In genomic region chr10:72981359-72981758, GRCm38 (mm10) we compare ENCODE assay signal across 29 mouse cellular contexts.
A peak's percentile ranks its signal among the peaks of the same experiment; 100 is the strongest.
DNase-seq lines count a peak whose midpoint lies in the region; ATAC-seq and TF ChIP-seq lines count a peak whose summit lies in the region.
"Had no signal": no experiment of that assay in that cellular context is flagged by ENCODE, and none has a peak within 500 bp of the region (broad histone marks: within the 10 kb centered on the region; RNA-seq: fewer than 3 reads in every experiment).

No protein-coding gene starts in this region.

- H3K9me3 ChIP-seq in forebrain, embryonic 13.5 days (replicated peaks) = no peaks in the 10 kb centered on the region
- H3K9me3 ChIP-seq in forebrain, embryonic 10.5 days = no peaks in the 10 kb centered on the region
- no peaks in the 10 kb centered on the region for H3K9me3 ChIP-seq in CH12.LX (replicated peaks; ENCODE audit: low read length)
- H3K9me3 ChIP-seq: embryonic facial prominence, embryonic 12.5 days; forebrain, embryonic 15.5 days; heart, embryonic 15.5 days; hindbrain, embryonic 13.5 days; midbrain, embryonic 15.5 days; neural tube, embryonic 13.5 days had no signal

- H3K36me3 ChIP-seq in forebrain, embryonic 13.5 days (ENCODE audit: poor library complexity, severe bottlenecking) = no peaks in the 10 kb centered on the region
- H3K36me3 ChIP-seq in forebrain, embryonic 10.5 days (replicated peaks) = no peaks in the 10 kb centered on the region
- H3K36me3 ChIP-seq in CH12.LX (replicated peaks in 1 of 2; ENCODE audit: control insufficient read depth in 1 of 2, insufficient read depth in 1 of 2, low read length in 1 of 2) = no peaks in the 10 kb centered on the region
- no peaks in the 10 kb centered on the region for H3K36me3 ChIP-seq in myocyte (ENCODE audit: control insufficient read depth, insufficient read depth)
- H3K36me3 ChIP-seq: embryonic facial prominence, embryonic 12.5 days; forebrain, embryonic 15.5 days; heart, embryonic 15.5 days; hindbrain, embryonic 13.5 days; midbrain, embryonic 15.5 days; neural tube, embryonic 13.5 days had no signal

- H3K27ac ChIP-seq in forebrain, embryonic 13.5 days = no peak overlapping the region
- H3K27ac ChIP-seq in forebrain, embryonic 10.5 days = no peak overlapping the region
- H3K27ac ChIP-seq in CH12.LX (ENCODE audit: insufficient read depth, low read depth) = no peak overlapping the region
- H3K27ac ChIP-seq: embryonic facial prominence, embryonic 12.5 days; forebrain, embryonic 15.5 days; heart, embryonic 15.5 days; hindbrain, embryonic 13.5 days; macrophage; midbrain, embryonic 15.5 days; neural tube, embryonic 13.5 days had no signal

- no peak for TF ChIP-seq RAD21 in CH12.LX (IDR thresholded peaks at IDR 0.05; ENCODE audit: low read depth, low read length)

- TF ChIP-seq POLR2A in CH12.LX (IDR thresholded peaks at IDR 0.05; ENCODE audit: low read depth, low read length) (no peak), myocyte (IDR thresholded peaks at IDR 0.05; ENCODE audit: insufficient read length, low read depth) (no peak)

- no peak for TF ChIP-seq EP300 in CH12.LX (IDR thresholded peaks at IDR 0.05; ENCODE audit: low read length)

- H3K4me3 ChIP-seq in forebrain, embryonic 13.5 days = no peak overlapping the region
- no peak overlapping the region for H3K4me3 ChIP-seq in forebrain, embryonic 10.5 days
- H3K4me3 ChIP-seq in CH12.LX (replicated peaks in 1 of 3; ENCODE audit: low read depth in 2 of 3, low read length in 2 of 3, poor library complexity in 1 of 3) = no peak overlapping the region
- H3K4me3 ChIP-seq in myocyte = no peak overlapping the region
- H3K4me3 ChIP-seq: embryonic facial prominence, embryonic 12.5 days; erythroblast, embryonic 14.5 days; forebrain, embryonic 15.5 days; heart, embryonic 15.5 days; hindbrain, embryonic 13.5 days; midbrain, embryonic 15.5 days; neural tube, embryonic 13.5 days had no signal

- TF ChIP-seq CTCF in CH12.LX (conservative IDR thresholded peaks at IDR 0.05 in 1 of 2, IDR thresholded peaks at IDR 0.05 in 1 of 2; ENCODE audit: low read depth in 2 of 2, low read length in 2 of 2) = no peak

- no peaks in the 10 kb centered on the region for H3K27me3 ChIP-seq in forebrain, embryonic 13.5 days
- H3K27me3 ChIP-seq in forebrain, embryonic 10.5 days (ENCODE audit: poor library complexity, severe bottlenecking) = no peaks in the 10 kb centered on the region
- H3K27me3 ChIP-seq in CH12.LX (replicated peaks) (no peaks in the 10 kb centered on the region), myocyte (ENCODE audit: control insufficient read depth, insufficient read depth, insufficient read length) (no peaks in the 10 kb centered on the region)
- H3K27me3 ChIP-seq: embryonic facial prominence, embryonic 12.5 days; forebrain, embryonic 15.5 days; heart, embryonic 15.5 days; hindbrain, embryonic 13.5 days; midbrain, embryonic 15.5 days; neural tube, embryonic 13.5 days; Patski had no signal

- 0 out of 2 replicates have a peak, but pooled peaks cover 3% of the 10 kb centered on the region for H3K4me1 ChIP-seq in forebrain, embryonic 13.5 days
- H3K4me1 ChIP-seq in forebrain, embryonic 10.5 days = no peaks in the 10 kb centered on the region
- H3K4me1 ChIP-seq in CH12.LX (ENCODE audit: control insufficient read depth in 1 of 2, insufficient read depth in 2 of 2) = peaks cover 0 to 13% of the 10 kb centered on the region in 2 experiments; a peak in 1 of 4 replicates
- H3K4me1 ChIP-seq: embryonic facial prominence, embryonic 12.5 days; forebrain, embryonic 15.5 days; heart, embryonic 15.5 days; hindbrain, embryonic 13.5 days; midbrain, embryonic 15.5 days; neural tube, embryonic 13.5 days had no signal

- DNase-seq in forebrain, embryonic 10.5 days (ENCODE audit: extremely low spot score, low spot score) = no peak
- peak; percentile 25 for DNase-seq in layer of hippocampus, adult 9-11 months
- no peak for DNase-seq in layer of hippocampus, postnatal 14 days (ENCODE audit: low spot score in 2 of 2)
- DNase-seq in CH12.LX (ENCODE audit: extremely low read depth) = peak; percentile 52
- no peak for DNase-seq in gastrocnemius, postnatal 10 days
- DNase-seq in thymus, postnatal 25 days = no peak
- DNase-seq: adrenal gland, postnatal 36 days; cerebellum, adult 11-12 months; cerebellum, postnatal 10 days; gastrocnemius, postnatal 25 days; heart, postnatal 36 days; kidney, adult 18-20 months; liver, postnatal 0 days; spleen, adult 18-20 months had no signal

- in situ Hi-C loops in CH12.LX (cut with MboI; ENCODE audit: low pct_ligation_motif_present, low pct_unique_long_range_greater_than_20kb, low sequenced_read_pairs) = no loop called here

- H3K79me2 ChIP-seq in CH12.LX (replicated peaks; ENCODE audit: control insufficient read depth, extremely low read depth, insufficient read depth, poor library complexity, severe bottlenecking) = no peaks in the 10 kb centered on the region
- no peaks in the 10 kb centered on the region for H3K79me2 ChIP-seq in myocyte (ENCODE audit: control insufficient read depth, insufficient read depth)

- 12% methylated on average over 1 of the region's 1 CpGs for WGBS in forebrain, embryonic 13.5 days
- WGBS in forebrain, embryonic 10.5 days = 30% methylated on average over 1 of the region's 1 CpGs

- H3K4me2 ChIP-seq in forebrain, embryonic 13.5 days = no peak overlapping the region
- no peak overlapping the region for H3K4me2 ChIP-seq in CH12.LX (ENCODE audit: insufficient read depth, low read depth, poor library complexity, severe bottlenecking)
- peak overlapping the region; percentile 25 for H3K4me2 ChIP-seq in myocyte (ENCODE audit: low read depth)
- H3K4me2 ChIP-seq: embryonic facial prominence, embryonic 12.5 days; forebrain, embryonic 15.5 days; heart, embryonic 15.5 days; hindbrain, embryonic 13.5 days; liver, embryonic 11.5 days; midbrain, embryonic 15.5 days; neural tube, embryonic 13.5 days had no signal

- dilution Hi-C loops in CH12.LX (cut with MboI; ENCODE audit: extremely low pct_ligation_motif_present, extremely low pct_unique_long_range_greater_than_20kb, low sequenced_read_pairs) = no loop called here

- H3ac ChIP-seq in myocyte (ENCODE audit: control insufficient read depth, insufficient read length) = no peak overlapping the region

- H3K9ac ChIP-seq in forebrain, embryonic 13.5 days = no peak overlapping the region
- no peak overlapping the region for H3K9ac ChIP-seq in CH12.LX (ENCODE audit: insufficient read depth, low read depth)
- H3K9ac ChIP-seq: embryonic facial prominence, embryonic 12.5 days; forebrain, embryonic 15.5 days; heart, embryonic 15.5 days; hindbrain, embryonic 13.5 days; liver, postnatal 0 days; midbrain, embryonic 15.5 days; neural tube, embryonic 13.5 days had no signal

- ATAC-seq in forebrain, embryonic 13.5 days = peak; percentile 59; the same call in 1 of the 2 replicates
- ATAC-seq: CD4-positive, CD25-positive, alpha-beta regulatory T cell, adult 4 months; forebrain, embryonic 15.5 days; inflammation-experienced regulatory T-cells, adult 6 months; liver, postnatal 0 days; lung, postnatal 0 days; midbrain, embryonic 15.5 days; Patski had no signal

TF ChIP-seq in CH12.LX, 34 proteins besides CTCF, POLR2A, EP300 and RAD21:
- TF ChIP-seq USF2 (conservative IDR thresholded peaks at IDR 0.05; ENCODE audit: low read depth, low read length) (no peak), PAX5 (IDR thresholded peaks at IDR 0.05; ENCODE audit: low read length) (no peak), ETS1 (conservative IDR thresholded peaks at IDR 0.05; ENCODE audit: low read depth, low read length) (no peak), ZKSCAN1 (IDR thresholded peaks at IDR 0.05; ENCODE audit: borderline replicate concordance, low read depth, low read length) (no peak), SIN3A (IDR thresholded peaks at IDR 0.05; ENCODE audit: low read length) (no peak), JUND (conservative IDR thresholded peaks at IDR 0.05; ENCODE audit: low read depth, low read length) (no peak), GABPA (IDR thresholded peaks at IDR 0.05; ENCODE audit: insufficient replicate concordance, low read depth, low read length) (no peak), JUN (IDR thresholded peaks at IDR 0.05; ENCODE audit: insufficient read depth, low read depth, low read length) (no peak)

TF ChIP-seq in myocyte, 11 proteins besides CTCF, POLR2A, EP300 and RAD21:
- TF ChIP-seq E2F4 (IDR thresholded peaks at IDR 0.05; ENCODE audit: insufficient read depth) (no peak), MYOD1 (IDR thresholded peaks at IDR 0.05; ENCODE audit: control insufficient read depth in 1 of 3, insufficient read length in 2 of 3, low read depth in 2 of 3) (peak; percentile 87 to 96 (median 96)), SRF (IDR thresholded peaks at IDR 0.05; ENCODE audit: control insufficient read depth, insufficient read length, low read depth) (no peak), TCF12 (IDR thresholded peaks at IDR 0.05; ENCODE audit: insufficient read depth, poor library complexity, severe bottlenecking) (peak; percentile 84), MYOG (IDR thresholded peaks at IDR 0.05; ENCODE audit: control insufficient read depth in 1 of 3, insufficient read depth in 1 of 3, insufficient read length in 2 of 3, low read depth in 2 of 3) (peak in 2 of 3 experiments; percentile 30 to 73), TCF3 (IDR thresholded peaks at IDR 0.05; ENCODE audit: insufficient read length, low read depth) (peak; percentile 6), MAX (IDR thresholded peaks at IDR 0.05; ENCODE audit: low read depth) (no peak)

Comparison
In these comparisons a context has a peak if more than half of its experiments do, and no peak if none do; other contexts are left out.
1. DNase-seq: peak in layer of hippocampus, adult 9-11 months (single experiment) and CH12.LX (single experiment); none in forebrain, embryonic 10.5 days (single experiment), layer of hippocampus, postnatal 14 days (0 of 2), gastrocnemius, postnatal 10 days (single experiment) and thymus, postnatal 25 days (single experiment).